Mouse (Mus musculus): Measurements from ENCODE around the gene Glud1.

DNA sequence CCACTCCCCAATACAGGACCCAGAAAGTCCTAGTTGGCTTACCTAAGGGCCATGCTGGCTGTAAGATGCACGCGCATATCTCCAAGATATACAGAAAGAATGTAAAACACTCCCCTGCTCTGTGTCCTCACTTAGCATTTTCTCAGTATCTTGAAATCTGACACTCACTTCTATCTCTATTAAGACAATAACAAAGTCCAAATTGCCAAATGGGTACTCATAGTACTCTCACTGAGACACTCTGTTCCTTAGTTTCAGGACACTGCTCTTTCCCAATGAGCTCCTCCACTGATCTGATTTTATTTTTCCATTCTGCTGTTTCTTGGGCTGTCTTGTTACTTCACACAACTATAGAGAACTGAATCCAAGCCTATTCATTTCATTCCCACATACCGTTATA lies 36.4 kb upstream of the Glud1 start:
- TF ChIP-seq CTCF (IDR thresholded peaks at IDR 0.05; ENCODE audit: control insufficient read depth, insufficient read depth, insufficient read length): no peak
- TF ChIP-seq MYOD1 (IDR thresholded peaks at IDR 0.05; ENCODE audit: control insufficient read depth, insufficient read length, low read depth): no peak
- TF ChIP-seq CEBPB (IDR thresholded peaks at IDR 0.05; ENCODE audit: low read depth): no peak
- TF ChIP-seq USF1 (IDR thresholded peaks at IDR 0.05; ENCODE audit: low read depth): no peak
- TF ChIP-seq MAX (IDR thresholded peaks at IDR 0.05): no peak
- TF ChIP-seq MYOG (IDR thresholded peaks at IDR 0.05; ENCODE audit: control insufficient read depth, extremely low read depth, insufficient read length): no peak
